Mouse (Mus musculus): ENCODE measurements at regions not wholly inside any gene's neighbourhood (a gene's known extent, or its start where the extent isn't known, plus 50 kb on each side); places are given as distances from the start of the nearest gene placed in this dataset.

- no peak for TF ChIP-seq CTCF (IDR thresholded peaks at IDR 0.05; ENCODE audit: low read depth, low read length)
- TF ChIP-seq POLR2A (IDR thresholded peaks at IDR 0.05; ENCODE audit: extremely low read depth, insufficient read depth, low read length): no peak
These were observed 197.0 kb upstream of the Jun start for GRCm38 (mm10) chr4:95249031-95249430.

All from liver, adult 2 months (tissue).